Mouse (Mus musculus) kidney, adult 8-10 months (tissue): Measurements from ENCODE around the gene Cox5a.

Experiments
- DNase-seq, 2 experiments: peaks; one replicate each; pipeline ENCODE4 v3.0.0; 2022

The Cox5a gene

GRCm38 (mm10) chr9:57564609-57565008 lies 43.5 kb downstream of the Cox5a start:
- DNase-seq, result peak; percentile 61 to 87

DNA sequence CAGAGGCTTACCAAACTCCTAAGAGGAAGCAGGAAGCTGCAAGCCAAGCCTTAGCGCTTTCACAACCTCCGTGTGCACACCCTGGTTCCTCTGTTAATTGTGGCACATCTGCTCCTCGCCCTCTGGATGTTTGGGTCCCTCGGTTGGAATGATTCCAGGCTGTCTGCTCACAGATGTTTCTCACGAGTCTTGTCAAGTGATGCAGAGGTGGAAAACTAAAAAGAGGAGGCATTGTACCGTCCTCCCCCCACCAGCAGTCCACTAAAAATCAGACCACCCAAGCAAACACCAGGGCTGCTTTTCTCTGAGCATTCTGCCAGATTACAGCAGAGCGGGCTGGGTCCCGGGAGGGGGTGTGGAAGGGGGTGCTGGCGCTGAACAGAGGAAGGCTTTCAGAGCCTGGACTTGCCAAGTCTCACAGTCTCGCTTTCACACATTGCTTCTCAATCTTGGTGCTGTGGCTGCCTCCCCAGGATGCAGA lies 44.7 kb downstream of the Cox5a start:
- DNase-seq, result no peak

GRCm38 (mm10) chr9:57566846-57567245 lies 45.8 kb downstream of the Cox5a start:
- peak; percentile 80 to 90 for DNase-seq

DNA sequence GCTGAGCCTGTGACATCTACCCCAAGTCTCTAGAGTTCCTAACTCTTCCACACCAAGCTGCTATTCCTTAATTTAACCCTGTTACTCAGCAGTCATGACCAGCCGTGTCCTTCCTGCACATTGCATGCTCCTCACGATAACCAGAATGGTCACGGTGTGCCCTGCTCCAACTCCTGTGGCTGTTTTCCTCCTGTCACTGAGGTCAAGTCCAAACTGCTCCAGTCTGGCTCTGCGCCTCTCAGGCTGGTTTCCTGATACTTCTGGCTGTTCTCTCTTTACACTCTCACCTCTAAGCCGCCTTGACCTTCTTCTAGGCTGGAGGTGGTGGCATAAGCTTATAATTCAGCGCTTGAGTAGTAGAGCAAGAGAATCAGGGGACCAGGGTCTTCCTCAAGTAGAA lies 47.4 kb downstream of the Cox5a start:
- peak; percentile 54 to 68 for DNase-seq

GRCm38 (mm10) chr9:57574397-57574796 lies 53.3 kb downstream of the Cox5a start:
- no peak for DNase-seq

GRCm38 (mm10) chr9:57575577-57575976 lies 54.5 kb downstream of the Cox5a start:
- DNase-seq, result no peak

GRCm38 (mm10) chr9:57577144-57577849 lies 56.2 kb downstream of the Cox5a start:
- no peak for DNase-seq
